Mouse (Mus musculus): ENCODE measurements around the gene Chrna9. TPM values are rescaled to one million over a fixed set of nuclear protein-coding genes. Genes with fewer than 3 reads are reported as not detected.

Gene Chrna9
- polyA plus RNA-seq, 1 experiment, result not detected

- peak; percentile 14 for DNase-seq (ENCODE audit: low read depth)
Measured at GRCm38 (mm10) chr5:65919904-65920303, 14.8 kb upstream of the Chrna9 start.

GRCm38 (mm10) chr5:65920701-65921426, 13.9 kb upstream of the Chrna9 start:
- no peak for DNase-seq (ENCODE audit: low read depth)
- no peak for TF ChIP-seq CTCF (IDR thresholded peaks at IDR 0.05; ENCODE audit: borderline replicate concordance, extremely low read depth, insufficient read depth, insufficient read length)
- no peak for TF ChIP-seq POLR2A (IDR thresholded peaks at IDR 0.05; ENCODE audit: borderline replicate concordance, extremely low read depth, insufficient read depth, insufficient read length, poor library complexity, severe bottlenecking)

More at GRCm38 (mm10) chr5:65919904-65920303, 14.8 kb upstream of the Chrna9 start:
- TF ChIP-seq POLR2A (IDR thresholded peaks at IDR 0.05; ENCODE audit: borderline replicate concordance, extremely low read depth, insufficient read depth, insufficient read length, poor library complexity, severe bottlenecking) (no peak), CTCF (IDR thresholded peaks at IDR 0.05; ENCODE audit: borderline replicate concordance, extremely low read depth, insufficient read depth, insufficient read length) (no peak)

GRCm38 (mm10) chr5:65921477-65922138, 13.1 kb upstream of the Chrna9 start:
- TF ChIP-seq POLR2A (IDR thresholded peaks at IDR 0.05; ENCODE audit: borderline replicate concordance, extremely low read depth, insufficient read depth, insufficient read length, poor library complexity, severe bottlenecking) (no peak), CTCF (IDR thresholded peaks at IDR 0.05; ENCODE audit: borderline replicate concordance, extremely low read depth, insufficient read depth, insufficient read length) (no peak)
- DNase-seq (ENCODE audit: low read depth), result no peak

- no peak for DNase-seq (ENCODE audit: low read depth)
- TF ChIP-seq CTCF (IDR thresholded peaks at IDR 0.05; ENCODE audit: borderline replicate concordance, extremely low read depth, insufficient read depth, insufficient read length) (no peak), POLR2A (IDR thresholded peaks at IDR 0.05; ENCODE audit: borderline replicate concordance, extremely low read depth, insufficient read depth, insufficient read length, poor library complexity, severe bottlenecking) (no peak)
Measured at GRCm38 (mm10) chr5:65926666-65927065, 8.1 kb upstream of the Chrna9 start.

- TF ChIP-seq CTCF (IDR thresholded peaks at IDR 0.05; ENCODE audit: borderline replicate concordance, extremely low read depth, insufficient read depth, insufficient read length), result no peak
- no peak for TF ChIP-seq POLR2A (IDR thresholded peaks at IDR 0.05; ENCODE audit: borderline replicate concordance, extremely low read depth, insufficient read depth, insufficient read length, poor library complexity, severe bottlenecking)
- DNase-seq (ENCODE audit: low read depth), result no peak
Measured at GRCm38 (mm10) chr5:65929162-65929561, 5.6 kb upstream of the Chrna9 start.

- TF ChIP-seq POLR2A (IDR thresholded peaks at IDR 0.05; ENCODE audit: borderline replicate concordance, extremely low read depth, insufficient read depth, insufficient read length, poor library complexity, severe bottlenecking) (no peak), CTCF (IDR thresholded peaks at IDR 0.05; ENCODE audit: borderline replicate concordance, extremely low read depth, insufficient read depth, insufficient read length) (no peak)
- DNase-seq (ENCODE audit: low read depth), result no peak
Measured at GRCm38 (mm10) chr5:65930171-65930570, 4.5 kb upstream of the Chrna9 start.

- no peak for DNase-seq (ENCODE audit: low read depth)
Measured at GRCm38 (mm10) chr5:65933258-65933657, 1.5 kb upstream of the Chrna9 start.

GRCm38 (mm10) chr5:65933764-65934163, 957 bp upstream of the Chrna9 start:
- TF ChIP-seq POLR2A (IDR thresholded peaks at IDR 0.05; ENCODE audit: borderline replicate concordance, extremely low read depth, insufficient read depth, insufficient read length, poor library complexity, severe bottlenecking) (no peak), CTCF (IDR thresholded peaks at IDR 0.05; ENCODE audit: borderline replicate concordance, extremely low read depth, insufficient read depth, insufficient read length) (no peak)
- no peak for DNase-seq (ENCODE audit: low read depth)

More at GRCm38 (mm10) chr5:65933258-65933657, 1.5 kb upstream of the Chrna9 start:
- no peak for TF ChIP-seq POLR2A (IDR thresholded peaks at IDR 0.05; ENCODE audit: borderline replicate concordance, extremely low read depth, insufficient read depth, insufficient read length, poor library complexity, severe bottlenecking)
- no peak for TF ChIP-seq CTCF (IDR thresholded peaks at IDR 0.05; ENCODE audit: borderline replicate concordance, extremely low read depth, insufficient read depth, insufficient read length)

- no peak for DNase-seq (ENCODE audit: low read depth)
Measured at GRCm38 (mm10) chr5:65937011-65937726, 2.4 kb downstream of the Chrna9 start.

GRCm38 (mm10) chr5:65937998-65938715, 3.4 kb downstream of the Chrna9 start:
- TF ChIP-seq POLR2A (IDR thresholded peaks at IDR 0.05; ENCODE audit: borderline replicate concordance, extremely low read depth, insufficient read depth, insufficient read length, poor library complexity, severe bottlenecking) (no peak), CTCF (IDR thresholded peaks at IDR 0.05; ENCODE audit: borderline replicate concordance, extremely low read depth, insufficient read depth, insufficient read length) (peak; percentile 91)
- peak; percentile 78 for DNase-seq (ENCODE audit: low read depth)

More at GRCm38 (mm10) chr5:65937011-65937726, 2.4 kb downstream of the Chrna9 start:
- no peak for TF ChIP-seq POLR2A (IDR thresholded peaks at IDR 0.05; ENCODE audit: borderline replicate concordance, extremely low read depth, insufficient read depth, insufficient read length, poor library complexity, severe bottlenecking)
- TF ChIP-seq CTCF (IDR thresholded peaks at IDR 0.05; ENCODE audit: borderline replicate concordance, extremely low read depth, insufficient read depth, insufficient read length), result no peak
